In genomic region chr17:56935363-56936131, GRCm38 (mm10) we compare ENCODE assay signal across 8 mouse cellular contexts. TPM values are rescaled to one million over a fixed set of nuclear protein-coding genes. Genes with fewer than 3 reads are reported as not detected.
DNase-seq lines count a peak whose midpoint lies in the region; ATAC-seq lines count a peak whose summit lies in the region.

Gene Mllt1, minus strand, starts transcription at chr17:56935415.

- 0 out of 2 replicates have a peak, but pooled peaks cover 5% of the 10 kb centered on the region for H3K36me3 ChIP-seq in heart, embryonic 10.5 days
- no peaks in the 10 kb centered on the region for H3K36me3 ChIP-seq in kidney, embryonic 15.5 days

- peak within 1 kb of the TSS; percentile 89 for H3K4me3 ChIP-seq in heart, embryonic 10.5 days
- peak within 1 kb of the TSS; percentile 90 for H3K4me3 ChIP-seq in kidney, embryonic 15.5 days (replicated peaks)

- H3K27me3 ChIP-seq in heart, embryonic 10.5 days (ENCODE audit: insufficient read depth, poor library complexity, severe bottlenecking) = no peaks in the 10 kb centered on the region
- H3K27me3 ChIP-seq in kidney, embryonic 15.5 days = 0 out of 2 replicates have a peak, but pooled peaks cover 2% of the 10 kb centered on the region

- ATAC-seq in erythroblast, adult 5-6 weeks (replicated peaks; ENCODE audit: low FRiP score, poor library complexity, severe bottlenecking) = peak; percentile 94
- ATAC-seq in kidney, embryonic 15.5 days (replicated peaks; ENCODE audit: low FRiP score) = peak; percentile 99
- ATAC-seq in monocyte, adult 5-6 weeks (replicated peaks; ENCODE audit: insufficient number of reproducible peaks, low FRiP score, low TSS enrichment, poor library complexity, severe bottlenecking) = peak; percentile 84

- peak; percentile 99 for DNase-seq in B cell, adult 2 months
- peak; percentile 98 for DNase-seq in brain, adult 2 months (ENCODE audit: low read depth, low spot score)
- DNase-seq in heart, embryonic 10.5 days (ENCODE audit: low spot score) = peak; percentile 99
- peak; percentile 98 for DNase-seq in liver
- DNase-seq in spleen, postnatal 4 days (ENCODE audit: low spot score in 2 of 2) = peak; percentile 97 to 99

- H3K9ac ChIP-seq in kidney, embryonic 15.5 days = peak within 1 kb of the TSS; percentile 93

- 2% methylated on average over 72 of the region's 76 CpGs for WGBS in heart, embryonic 10.5 days
- WGBS in kidney, embryonic 15.5 days = 3% methylated on average over 67 of the region's 76 CpGs

- H3K4me2 ChIP-seq in kidney, embryonic 15.5 days = peak within 1 kb of the TSS; percentile 74

- peak within 1 kb of the TSS; percentile 98 for H3K27ac ChIP-seq in heart, embryonic 10.5 days
- peak within 1 kb of the TSS; percentile 68 for H3K27ac ChIP-seq in kidney, embryonic 15.5 days

- no peaks in the 10 kb centered on the region for H3K9me3 ChIP-seq in heart, embryonic 10.5 days
- no peaks in the 10 kb centered on the region; the same call in 1 of the 2 replicates for H3K9me3 ChIP-seq in kidney, embryonic 15.5 days (replicated peaks)

- peaks cover 35% of the 10 kb centered on the region for H3K4me1 ChIP-seq in heart, embryonic 10.5 days
- H3K4me1 ChIP-seq in kidney, embryonic 15.5 days = peaks cover 37% of the 10 kb centered on the region

RNA-seq across cellular contexts. Expression of gene Mllt1, which starts in this region (rescaled TPM):
- total RNA-seq in erythroblast, adult 5-6 weeks (2015; ENCODE audit: low replicate concordance) = 2.1 and 4.4 TPM in 2 replicates
- total RNA-seq in erythroblast, adult 5-6 weeks (2017; ENCODE audit: low replicate concordance) = 1.3 and 3.5 TPM in 2 replicates
- polyA plus RNA-seq in heart, embryonic 10.5 days (2016; fragmentation: Nextera tagmentation; extraction: Ambion mirVana) = 42.3 and 46.0 TPM in 2 replicates
- 54.6 and 57.8 TPM in 2 replicates for polyA plus RNA-seq in kidney, embryonic 15.5 days (2015; fragmentation: Nextera tagmentation; extraction: Ambion mirVana)
- 7.0 to 20.4 TPM (median 8.3 TPM) in 3 replicates for total RNA-seq in monocyte, adult 5-6 weeks (2017)

Comparison
In these comparisons a context has a peak if more than half of its experiments do, and no peak if none do; other contexts are left out.
1. Peak in every context shown above with its lines: DNase-seq, ATAC-seq, H3K4me3 ChIP-seq and H3K27ac ChIP-seq.